ENCODE assay signal across 15 mouse cellular contexts in the genomic region with DNA sequence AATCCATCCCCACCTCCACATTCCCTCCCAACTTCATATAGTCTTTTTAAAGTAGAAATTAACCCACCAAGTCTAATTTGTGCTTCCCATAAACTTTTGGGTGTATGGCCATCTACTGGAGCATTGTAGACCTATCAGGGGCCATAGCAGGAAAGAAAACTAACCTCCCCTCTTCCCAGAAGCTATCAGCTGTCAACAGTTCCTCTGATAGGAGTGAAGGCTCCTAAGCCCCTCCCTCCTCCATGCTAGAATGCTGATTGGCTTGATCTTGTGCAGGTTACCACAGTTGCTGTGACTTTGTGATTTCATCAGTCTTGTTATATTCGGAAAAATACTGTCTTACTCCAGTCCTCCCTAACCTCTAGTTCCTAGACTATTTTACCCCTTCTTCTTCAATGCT.
"Had no signal": no experiment of that assay in that cellular context is flagged by ENCODE, and none has a peak within 500 bp of the region (broad histone marks: within the 10 kb centered on the region; RNA-seq: fewer than 3 reads in every experiment).

No protein-coding gene starts in this region.

- DNase-seq: kidney, adult 11 months; kidney, adult 9 months; kidney, postnatal 36 days; layer of hippocampus, adult 9-11 months; layer of hippocampus, postnatal 36 days; lung, postnatal 14 days; retina, postnatal 1 day; right cerebral cortex, postnatal 14 days had no signal

- H3K27me3 ChIP-seq: lung, embryonic 15.5 days; midbrain, embryonic 15.5 days; neural tube, embryonic 12.5 days had no signal

- H3K9ac ChIP-seq: limb, embryonic 12.5 days; lung, embryonic 15.5 days; midbrain, embryonic 15.5 days; neural tube, embryonic 12.5 days had no signal

- H3K4me3 ChIP-seq: limb, embryonic 12.5 days; lung, embryonic 15.5 days; midbrain, embryonic 15.5 days; neural tube, embryonic 12.5 days had no signal

- H3K27ac ChIP-seq: kidney, postnatal 0 days; limb, embryonic 12.5 days; lung, embryonic 15.5 days; macrophage; midbrain, embryonic 15.5 days; neural tube, embryonic 12.5 days had no signal

- H3K4me2 ChIP-seq: limb, embryonic 12.5 days; lung, embryonic 15.5 days; midbrain, embryonic 11.5 days; midbrain, embryonic 15.5 days; neural tube, embryonic 12.5 days had no signal

- H3K36me3 ChIP-seq: limb, embryonic 12.5 days; lung, embryonic 15.5 days; midbrain, embryonic 15.5 days; neural tube, embryonic 12.5 days had no signal

- ATAC-seq: midbrain, embryonic 15.5 days had no signal

- H3K4me1 ChIP-seq: limb, embryonic 12.5 days; lung, embryonic 15.5 days; midbrain, embryonic 15.5 days; neural tube, embryonic 12.5 days had no signal

- H3K9me3 ChIP-seq: limb, embryonic 12.5 days; lung, embryonic 15.5 days; midbrain, embryonic 15.5 days; neural tube, embryonic 12.5 days had no signal
